Mouse (Mus musculus) hindbrain, postnatal 0 days (tissue): ENCODE measurements around the gene Gm1123. TPM values are rescaled to one million over a fixed set of nuclear protein-coding genes. Genes with fewer than 3 reads are reported as not detected.

Experiments
- ATAC-seq: fragments of 200-750 bp; cut with Nextera tagmentation; 2 replicates; pipeline ENCODE4 v1.8.0; 2017; ENCODE audit warnings: mild to moderate bottlenecking, moderate TSS enrichment, moderate library complexity
- DNase-seq: peaks from one replicate; pipeline ENCODE4 v3.0.0-alpha.2; 2015; ENCODE audit warnings: low spot score
- H3K27ac ChIP-seq: fragments of 300-500 bp; sonication (generic); 2 replicates; pipeline ENCODE4 v1.5.1; 2014; ENCODE audit warnings: mild to moderate bottlenecking
- H3K27me3 ChIP-seq: fragments of 300-500 bp; sonication (generic); 2 replicates; pipeline ENCODE4 v1.6.1; 2014; ENCODE audit warnings: low read length, mixed read lengths; ENCODE audit not compliant: insufficient read depth
- H3K36me3 ChIP-seq: fragments of 300-500 bp; sonication (generic); 2 replicates; pipeline ENCODE4 v1.6.1; 2014; ENCODE audit warnings: low read length, mixed read lengths; ENCODE audit not compliant: insufficient read depth
- H3K4me1 ChIP-seq: fragments of 300-500 bp; sonication (generic); 2 replicates; pipeline ENCODE4 v1.6.1; 2014; ENCODE audit warnings: antibody characterized with exemption, low read length, mixed read lengths; ENCODE audit not compliant: insufficient read depth
- H3K4me2 ChIP-seq: fragments of 300-500 bp; sonication (generic); 2 replicates; pipeline ENCODE4 v1.6.1; 2014; ENCODE audit warnings: low read depth, mild to moderate bottlenecking, low read length, moderate library complexity, mixed read lengths
- H3K4me3 ChIP-seq: fragments of 300-500 bp; sonication (generic); 2 replicates; pipeline ENCODE4 v1.5.1; 2014; ENCODE audit warnings: low read length
- H3K9ac ChIP-seq: fragments of 300-500 bp; sonication (generic); replicated peaks from 2 replicates; pipeline ENCODE4 v1.6.1; 2014; ENCODE audit warnings: mild to moderate bottlenecking, low read length, moderate library complexity, mixed read lengths
- H3K9me3 ChIP-seq: fragments of 300-500 bp; sonication (generic); 2 replicates; pipeline ENCODE4 v1.6.1; 2016; ENCODE audit warnings: low read length, mixed read lengths
- CTCF ChIP-seq: IDR thresholded peaks from 2 replicates; pipeline ENCODE4 v1.5.1; 2016; ENCODE audit warnings: antibody characterized with exemption, control low read depth, low read depth
- WGBS: fragments of 180-500 bp; shearing (Covaris S2); extraction: QIAGEN DNeasy Blood & Tissue Kit; methylation state at CpG from one replicate; pipeline ENCODE4 v1.1.7; 2014; 5-methylcytosine and 5-hydroxymethylcytosine counted together
- polyA plus RNA-seq: library from polyadenylated mRNA; unstranded; fragments of >200 nt; fragmentation: Nextera tagmentation; extraction: Ambion mirVana; gene quantifications from 2 replicates; pipeline ENCODE4 v1.2.1, GENCODE M21; 2015
- total RNA-seq: library from RNA; depleted of rRNA; stranded (reverse); fragments of >200 nt; gene quantifications from 2 replicates; pipeline ENCODE4 v1.2.3, GENCODE M21; 2014

Gm1123 gene
- total and polyA plus RNA-seq, 2 experiments from 2014 or later, result 0.09 TPM; not detected in 1

DNA sequence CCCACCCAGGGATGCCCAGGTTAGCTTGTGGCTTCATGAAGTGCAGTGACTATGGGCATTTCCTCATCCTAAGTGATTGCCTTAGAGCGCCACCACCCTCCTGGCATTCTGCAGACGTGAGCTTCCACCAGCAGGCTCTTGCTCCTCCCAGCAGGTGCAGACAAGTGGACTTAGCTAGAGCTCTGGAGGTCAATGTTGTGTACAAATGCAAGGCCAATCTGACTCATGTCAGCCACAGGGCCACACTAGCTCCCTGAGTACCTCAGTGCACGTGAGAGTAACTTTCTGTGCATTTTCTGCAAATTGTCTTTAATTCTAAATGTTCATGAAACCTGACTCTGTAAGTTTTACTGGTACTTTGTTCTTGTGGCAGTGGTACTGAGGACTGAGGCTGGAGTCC is 19.2 kb downstream of the Gm1123 start:
- ATAC-seq (no peak), DNase-seq (no peak)
- Histone ChIP-seq H3K36me3 (no peaks in the 10 kb centered on the region), H3K9ac (no peak overlapping the region), H3K9me3 (no peaks in the 10 kb centered on the region), H3K27ac (no peak overlapping the region), H3K4me1 (no peaks in the 10 kb centered on the region), H3K27me3 (no peaks in the 10 kb centered on the region), H3K4me2 (no peak overlapping the region), H3K4me3 (no peak overlapping the region)
- no peak for TF ChIP-seq CTCF
- 77% methylated on average over 3 of the region's 3 CpGs for WGBS

DNA sequence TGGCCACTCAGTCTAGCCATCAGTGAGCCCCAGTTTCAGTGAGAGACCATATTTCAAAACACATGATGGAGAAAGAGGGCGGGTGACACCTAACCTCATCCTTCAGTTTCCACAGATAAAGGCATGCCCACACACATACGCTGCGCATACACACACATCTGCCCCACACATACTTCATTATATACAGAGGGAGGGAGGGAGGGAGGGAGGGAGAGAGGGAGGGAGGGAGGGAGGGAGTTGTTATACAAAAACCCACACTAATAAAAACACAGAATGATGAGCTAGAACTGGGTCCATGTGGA is 25.7 kb downstream of the Gm1123 start:
- no peak for TF ChIP-seq CTCF
- 88% methylated on average over 3 of the region's 3 CpGs for WGBS

DNA sequence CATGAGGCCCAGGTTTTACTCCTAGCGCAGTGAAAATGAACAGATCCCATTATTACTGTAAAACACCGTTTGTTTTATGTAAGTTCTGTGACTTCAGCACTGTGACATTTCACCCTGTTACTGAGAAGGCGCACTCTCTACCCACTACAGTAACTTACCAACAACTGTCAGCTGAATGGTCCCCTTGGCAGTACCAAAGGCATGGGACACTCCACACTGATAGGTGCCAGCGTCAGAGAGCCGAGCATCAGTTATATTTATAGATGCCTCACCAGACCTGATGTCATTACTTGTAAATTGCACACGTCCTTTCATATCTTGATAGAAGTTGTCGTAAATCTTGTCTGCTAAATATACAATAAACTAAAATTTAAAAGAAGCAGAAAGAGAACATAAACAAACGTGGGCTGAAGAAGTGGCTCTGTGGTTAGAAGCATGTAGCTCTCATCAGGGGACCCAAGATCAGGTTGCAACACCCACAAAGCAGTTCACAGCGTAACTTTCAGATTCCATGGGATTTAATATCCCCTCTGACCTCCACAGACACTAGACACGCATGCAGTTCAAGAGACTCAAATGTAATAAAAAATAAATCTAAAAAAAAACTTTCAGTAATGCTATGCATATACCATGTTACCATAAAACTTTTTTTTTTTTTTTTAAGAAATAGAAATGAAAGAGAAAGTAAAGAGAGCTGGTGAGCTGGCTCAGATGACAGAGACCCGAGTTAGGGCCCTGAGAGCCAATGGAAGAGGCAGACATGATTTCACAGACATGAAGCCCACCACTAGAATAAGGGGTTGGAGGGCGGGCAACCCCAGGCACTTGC is 26.2 kb downstream of the Gm1123 start:
- no peak overlapping the region for H3K27ac ChIP-seq

More for the DNA sequence above, 25.7 kb downstream of the Gm1123 start:
- Histone ChIP-seq H3K27ac (no peak overlapping the region), H3K9me3 (no peaks in the 10 kb centered on the region), H3K27me3 (no peaks in the 10 kb centered on the region), H3K4me1 (no peaks in the 10 kb centered on the region), H3K9ac (no peak overlapping the region), H3K4me3 (no peak overlapping the region), H3K36me3 (no peaks in the 10 kb centered on the region; the same call in 1 of the 2 replicates), H3K4me2 (no peak overlapping the region)
- DNase-seq (no peak), ATAC-seq (no peak)

GRCm38 (mm10) chr9:99001326-99001725 is 34.2 kb downstream of the Gm1123 start:
- no peaks in the 10 kb centered on the region for H3K4me1 ChIP-seq
- 93% methylated on average over 6 of the region's 6 CpGs for WGBS
- no peak for DNase-seq
- H3K9ac ChIP-seq, result no peak overlapping the region
- H3K9me3 ChIP-seq, result no peaks in the 10 kb centered on the region
- no peaks in the 10 kb centered on the region for H3K27me3 ChIP-seq
- no peak for ATAC-seq
- TF ChIP-seq CTCF, result no peak
- H3K27ac ChIP-seq, result no peak overlapping the region
- no peak overlapping the region for H3K4me2 ChIP-seq
- no peak overlapping the region for H3K4me3 ChIP-seq
- peaks cover 18% of the 10 kb centered on the region; the same call in 1 of the 2 replicates for H3K36me3 ChIP-seq

More for the DNA sequence above, 26.2 kb downstream of the Gm1123 start:
- Histone ChIP-seq H3K9me3 (no peaks in the 10 kb centered on the region), H3K4me3 (no peak overlapping the region), H3K36me3 (no peaks in the 10 kb centered on the region; the same call in 1 of the 2 replicates), H3K4me2 (no peak overlapping the region), H3K9ac (no peak overlapping the region), H3K27me3 (no peaks in the 10 kb centered on the region), H3K4me1 (no peaks in the 10 kb centered on the region)
- TF ChIP-seq CTCF, result no peak
- DNase-seq (no peak), ATAC-seq (no peak)
- 87% methylated on average over 12 of the region's 12 CpGs for WGBS

- no peaks in the 10 kb centered on the region for H3K9me3 ChIP-seq
- ATAC-seq (peak; percentile 92), DNase-seq (peak; percentile 76)
- no peak overlapping the region for H3K4me3 ChIP-seq
- H3K27me3 ChIP-seq, result no peaks in the 10 kb centered on the region
- WGBS, result 46% methylated on average over 9 of the region's 9 CpGs
- no peak overlapping the region for H3K4me2 ChIP-seq
- no peaks in the 10 kb centered on the region for H3K4me1 ChIP-seq
- no peak overlapping the region for H3K27ac ChIP-seq
- H3K36me3 ChIP-seq, result peaks cover 21% of the 10 kb centered on the region; the same call in 1 of the 2 replicates
- no peak for TF ChIP-seq CTCF
- H3K9ac ChIP-seq, result no peak overlapping the region
These were observed 35.6 kb downstream of the Gm1123 start for GRCm38 (mm10) chr9:98999881-99000339.

- Histone ChIP-seq H3K9ac (no peak overlapping the region), H3K36me3 (peaks cover 13% of the 10 kb centered on the region), H3K4me2 (no peak overlapping the region), H3K4me3 (no peak overlapping the region), H3K27ac (no peak overlapping the region), H3K4me1 (no peaks in the 10 kb centered on the region), H3K27me3 (no peaks in the 10 kb centered on the region), H3K9me3 (no peaks in the 10 kb centered on the region)
- no peak for TF ChIP-seq CTCF
- 84% methylated on average over 4 of the region's 4 CpGs for WGBS
- DNase-seq (no peak), ATAC-seq (no peak)
These were observed 41.4 kb downstream of the Gm1123 start for GRCm38 (mm10) chr9:98994103-98994502.

GRCm38 (mm10) chr9:98987131-98987530 is 48.4 kb downstream of the Gm1123 start:
- 44% methylated on average over 9 of the region's 9 CpGs for WGBS

More at GRCm38 (mm10) chr9:98987131-98987530, 48.4 kb downstream of the Gm1123 start:
- Histone ChIP-seq H3K4me1 (0 out of 2 replicates have a peak, but pooled peaks cover 6% of the 10 kb centered on the region), H3K9me3 (no peaks in the 10 kb centered on the region), H3K27ac (peak overlapping the region; percentile 74; the same call in 1 of the 2 replicates), H3K4me3 (peak overlapping the region; percentile 90), H3K4me2 (peak overlapping the region; percentile 78), H3K9ac (peak overlapping the region; percentile 80), H3K27me3 (0 out of 2 replicates have a peak, but pooled peaks cover 6% of the 10 kb centered on the region), H3K36me3 (no peaks in the 10 kb centered on the region)
- ATAC-seq (no peak), DNase-seq (peak; percentile 27)
- no peak for TF ChIP-seq CTCF
